ENCODE assay signal across 10 mouse cellular contexts in genomic region chr16:12154476-12154875, GRCm38 (mm10).
A peak's percentile ranks its signal among the peaks of the same experiment; 100 is the strongest.
DNase-seq lines count a peak whose midpoint lies in the region; ATAC-seq and TF ChIP-seq lines count a peak whose summit lies in the region.
"Had no signal": no experiment of that assay in that cellular context is flagged by ENCODE, and none has a peak within 500 bp of the region (broad histone marks: within the 10 kb centered on the region; RNA-seq: fewer than 3 reads in every experiment).

No protein-coding gene starts in this region.

- no peak overlapping the region for H3K4me2 ChIP-seq in kidney, embryonic 15.5 days
- H3K4me2 ChIP-seq in hindbrain, embryonic 16.5 days (ENCODE audit: low read length) = no peak overlapping the region
- H3K4me2 ChIP-seq: liver, embryonic 13.5 days; stomach, embryonic 15.5 days had no signal

- H3K27me3 ChIP-seq in kidney, embryonic 15.5 days = no peaks in the 10 kb centered on the region
- H3K27me3 ChIP-seq in hindbrain, embryonic 16.5 days (replicated peaks; ENCODE audit: control insufficient read depth, insufficient read depth, low read length) = no peaks in the 10 kb centered on the region
- H3K27me3 ChIP-seq: liver, embryonic 13.5 days; stomach, embryonic 15.5 days had no signal

- H3K9ac ChIP-seq in kidney, embryonic 15.5 days = no peak overlapping the region
- no peak overlapping the region for H3K9ac ChIP-seq in hindbrain, embryonic 16.5 days (ENCODE audit: low read depth, low read length)
- H3K9ac ChIP-seq: liver, embryonic 13.5 days; stomach, embryonic 15.5 days had no signal

- no peak overlapping the region for H3K4me3 ChIP-seq in kidney, embryonic 15.5 days (replicated peaks)
- H3K4me3 ChIP-seq in hindbrain, embryonic 16.5 days (ENCODE audit: low read length) = no peak overlapping the region
- H3K4me3 ChIP-seq in lung, adult 2 months (replicated peaks; ENCODE audit: extremely low read depth, low read depth, low read length) = no peak overlapping the region
- H3K4me3 ChIP-seq: liver, embryonic 13.5 days; stomach, embryonic 15.5 days had no signal

- no peak overlapping the region for H3K27ac ChIP-seq in kidney, embryonic 15.5 days
- no peak overlapping the region for H3K27ac ChIP-seq in hindbrain, embryonic 16.5 days (ENCODE audit: low read depth, low read length)
- H3K27ac ChIP-seq: liver, embryonic 13.5 days; stomach, embryonic 15.5 days had no signal

- peak; percentile 6 for DNase-seq in cerebellum, adult 11 months
- DNase-seq in kidney, postnatal 4 days = peak; percentile 2 to 3
- peak; percentile 18 to 47 for DNase-seq in right cerebral cortex, adult 2 months (ENCODE audit: low spot score in 2 of 2)
- DNase-seq in lung, adult 18-20 months = no peak
- DNase-seq in lung, adult 2 months = no peak
- DNase-seq: liver, embryonic 13.5 days had no signal

- no peak for TF ChIP-seq POLR2A in lung, adult 2 months (IDR thresholded peaks at IDR 0.05; ENCODE audit: borderline replicate concordance, extremely low read depth, low read depth, low read length)

- no peak for ATAC-seq in cerebellum, adult (ENCODE audit: insufficient number of reproducible peaks, low FRiP score, low TSS enrichment)
- ATAC-seq in kidney, embryonic 15.5 days (replicated peaks; ENCODE audit: low FRiP score) = no peak
- ATAC-seq in hindbrain, embryonic 16.5 days = peak; percentile 91

- no peaks in the 10 kb centered on the region for H3K4me1 ChIP-seq in kidney, embryonic 15.5 days
- H3K4me1 ChIP-seq in hindbrain, embryonic 16.5 days (ENCODE audit: control insufficient read depth, insufficient read depth, low read depth, low read length) = 0 out of 2 replicates have a peak, but pooled peaks cover 2% of the 10 kb centered on the region
- no peaks in the 10 kb centered on the region for H3K4me1 ChIP-seq in lung, adult 2 months (ENCODE audit: control insufficient read depth, insufficient read depth, low read length)
- H3K4me1 ChIP-seq: liver, embryonic 13.5 days; stomach, embryonic 15.5 days had no signal

- H3K9me3 ChIP-seq in kidney, embryonic 15.5 days (replicated peaks) = no peaks in the 10 kb centered on the region
- H3K9me3 ChIP-seq in hindbrain, embryonic 16.5 days (ENCODE audit: control insufficient read depth, low read length) = no peaks in the 10 kb centered on the region
- H3K9me3 ChIP-seq: liver, embryonic 13.5 days; stomach, embryonic 15.5 days had no signal

- no peak for TF ChIP-seq CTCF in lung, adult 2 months (IDR thresholded peaks at IDR 0.05; ENCODE audit: insufficient read depth, low read length)

- 73% methylated on average over 2 of the region's 2 CpGs for WGBS in kidney, embryonic 15.5 days
- WGBS in hindbrain, embryonic 16.5 days = 49% methylated on average over 2 of the region's 2 CpGs
- 78% methylated on average over 2 of the region's 2 CpGs for WGBS in lung, adult 2 months

- H3K36me3 ChIP-seq in kidney, embryonic 15.5 days = no peaks in the 10 kb centered on the region
- no peaks in the 10 kb centered on the region for H3K36me3 ChIP-seq in hindbrain, embryonic 16.5 days (ENCODE audit: control insufficient read depth, insufficient read depth, low read length)
- H3K36me3 ChIP-seq: liver, embryonic 13.5 days; stomach, embryonic 15.5 days had no signal

Comparison
In these comparisons a context has a peak if more than half of its experiments do, and no peak if none do; other contexts are left out.
1. DNase-seq: peak in cerebellum, adult 11 months (single experiment), kidney, postnatal 4 days (2 of 2) and right cerebral cortex, adult 2 months (2 of 2); none in lung, adult 18-20 months (0 of 2) and lung, adult 2 months (single experiment).